Mouse (Mus musculus) fibroblast of lung, adult 2 months (primary cell): Measurements from ENCODE around the gene Olfr788.

Experiments
- DNase-seq: peaks from one replicate; pipeline ENCODE4 v3.0.0-alpha.2; 2011; ENCODE audit warnings: low read depth

Gene Olfr788

GRCm38 (mm10) chr10:129470698-129471097 lies at the start of gene Olfr788:
TSS of gene Olfr788 (plus strand) at chr10:129470998.
- no peak for DNase-seq

DNA sequence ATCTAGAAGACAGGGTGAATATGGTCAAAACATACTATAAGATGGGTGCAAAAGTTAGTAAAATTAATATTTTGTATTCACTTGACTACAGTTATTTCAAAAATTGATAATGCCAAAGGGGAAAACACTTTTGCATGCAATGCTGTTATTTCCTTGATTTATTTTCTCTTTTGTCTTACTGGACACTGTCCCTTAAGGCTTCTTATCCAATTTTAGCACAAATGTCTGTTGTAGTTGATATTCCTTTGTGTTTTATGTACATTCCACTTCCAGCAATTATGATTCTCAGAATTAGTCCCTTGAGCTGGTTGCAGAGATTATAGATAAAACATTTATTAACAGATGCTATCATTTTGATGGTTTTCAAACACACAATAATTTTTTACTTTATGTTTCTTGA lies 43.8 kb upstream of the Olfr788 start, which contains the start of gene Olfr786:
Gene Olfr786 (plus strand): TSS at position 301 of the 400 bp plus-strand sequence.
- no peak for DNase-seq

GRCm38 (mm10) chr10:129461562-129461961 lies 9.2 kb upstream of the Olfr788 start, which contains the start of gene Olfr787:
TSS of gene Olfr787 (plus strand) at chr10:129461862.
- no peak for DNase-seq

- DNase-seq = no peak
Measured at GRCm38 (mm10) chr10:129473256-129473655, 2.5 kb downstream of the Olfr788 start.

DNA sequence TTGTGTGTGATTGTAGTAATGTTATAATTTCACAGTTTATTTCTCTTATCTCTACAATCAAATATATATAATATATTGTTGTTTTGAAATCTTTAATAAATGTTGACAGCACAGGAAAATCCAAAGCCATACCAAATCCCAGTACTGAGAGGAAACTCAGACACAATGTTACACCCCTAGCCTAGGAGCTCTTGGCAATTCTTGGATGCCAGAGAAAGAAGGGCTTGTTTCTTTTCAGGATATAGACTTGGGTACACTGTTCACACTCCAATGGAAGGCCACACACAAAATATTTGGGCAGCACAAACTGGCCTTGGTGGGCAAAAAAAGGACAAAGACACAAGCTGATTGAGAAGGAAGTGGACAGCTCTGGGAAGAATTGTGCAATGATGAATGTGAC lies 2.9 kb downstream of the Olfr788 start:
- no peak for DNase-seq

- no peak for DNase-seq
Measured at GRCm38 (mm10) chr10:129484452-129484851, 13.7 kb downstream of the Olfr788 start, which contains the start of gene Olfr789. TSS of gene Olfr789 (plus strand) at chr10:129484752.

- DNase-seq = no peak
Measured at GRCm38 (mm10) chr10:129490101-129490500, 19.3 kb downstream of the Olfr788 start.

DNA sequence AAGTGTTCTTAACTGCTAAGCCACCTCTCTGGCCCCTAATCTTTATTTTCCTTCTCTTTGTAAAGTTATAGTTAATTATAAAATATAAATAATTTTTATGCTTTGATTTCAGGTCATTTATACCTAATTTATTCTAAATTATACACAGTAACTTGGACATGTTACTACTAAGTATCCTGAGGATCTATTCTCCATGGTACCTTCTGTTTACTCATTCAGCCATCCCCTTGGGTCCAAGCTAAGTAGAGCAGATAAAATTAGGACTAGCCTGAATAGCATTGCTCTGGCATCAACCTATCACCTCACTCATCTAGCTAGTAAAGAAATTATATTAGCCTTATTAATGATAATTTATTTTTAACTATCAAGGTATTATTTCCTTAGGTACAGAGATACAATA lies 27.4 kb downstream of the Olfr788 start, which contains the start of gene Olfr790:
Gene Olfr790 (plus strand): TSS at position 301 of the 400 bp plus-strand sequence.
- no peak for DNase-seq

- DNase-seq = no peak
Measured at GRCm38 (mm10) chr10:129521492-129521891, 50.7 kb downstream of the Olfr788 start, which contains the start of gene Olfr791. TSS of gene Olfr791 (plus strand) at chr10:129521792.
